Mouse (Mus musculus): Measurements from ENCODE around the gene Mitf.

Mitf gene

GRCm38 (mm10) chr6:97881935-97882334, 75.1 kb downstream of the Mitf start:
- DNase-seq (ENCODE audit: low spot score in 2 of 2) = no peak

- DNase-seq (ENCODE audit: low spot score in 2 of 2) = no peak
Observed at GRCm38 (mm10) chr6:97882931-97883330, 76.1 kb downstream of the Mitf start.

GRCm38 (mm10) chr6:97883496-97883895, 76.6 kb downstream of the Mitf start:
- no peak for DNase-seq (ENCODE audit: low spot score in 2 of 2)

- no peak for DNase-seq (ENCODE audit: low spot score in 2 of 2)
Observed at GRCm38 (mm10) chr6:97884971-97885370, 78.1 kb downstream of the Mitf start.

- DNase-seq (ENCODE audit: low spot score in 2 of 2) = no peak
Observed at GRCm38 (mm10) chr6:97885606-97886005, 78.8 kb downstream of the Mitf start.

- no peak for DNase-seq (ENCODE audit: low spot score in 2 of 2)
Observed at GRCm38 (mm10) chr6:97887893-97888292, 81.0 kb downstream of the Mitf start.

- no peak for DNase-seq (ENCODE audit: low spot score in 2 of 2)
Observed at GRCm38 (mm10) chr6:97888596-97888995, 81.7 kb downstream of the Mitf start.

- no peak for DNase-seq (ENCODE audit: low spot score in 2 of 2)
Observed at GRCm38 (mm10) chr6:97893546-97893945, 86.7 kb downstream of the Mitf start.

GRCm38 (mm10) chr6:97897191-97897590, 90.3 kb downstream of the Mitf start:
- DNase-seq (ENCODE audit: low spot score in 2 of 2) = no peak

- DNase-seq (ENCODE audit: low spot score in 2 of 2) = no peak
Observed at GRCm38 (mm10) chr6:97898085-97898484, 91.2 kb downstream of the Mitf start.

GRCm38 (mm10) chr6:97901561-97901960, 94.7 kb downstream of the Mitf start:
- no peak for DNase-seq (ENCODE audit: low spot score in 2 of 2)

- DNase-seq (ENCODE audit: low spot score in 2 of 2) = no peak
Observed at GRCm38 (mm10) chr6:97902205-97902604, 95.4 kb downstream of the Mitf start.

- DNase-seq (ENCODE audit: low spot score in 2 of 2) = no peak
Observed at GRCm38 (mm10) chr6:97914768-97915167, 107.9 kb downstream of the Mitf start.

GRCm38 (mm10) chr6:97916386-97916903, 109.6 kb downstream of the Mitf start:
- DNase-seq (ENCODE audit: low spot score in 2 of 2) = no peak

- no peak for DNase-seq (ENCODE audit: low spot score in 2 of 2)
Observed at GRCm38 (mm10) chr6:97918051-97918450, 111.2 kb downstream of the Mitf start.

GRCm38 (mm10) chr6:97918481-97918880, 111.6 kb downstream of the Mitf start:
- no peak for DNase-seq (ENCODE audit: low spot score in 2 of 2)

- DNase-seq (ENCODE audit: low spot score in 2 of 2) = no peak
Observed at GRCm38 (mm10) chr6:97919287-97919686, 112.4 kb downstream of the Mitf start.

GRCm38 (mm10) chr6:97921591-97921990, 114.7 kb downstream of the Mitf start:
- no peak for DNase-seq (ENCODE audit: low spot score in 2 of 2)

- DNase-seq (ENCODE audit: low spot score in 2 of 2) = no peak
Observed at GRCm38 (mm10) chr6:97924221-97924620, 117.4 kb downstream of the Mitf start.

- no peak for DNase-seq (ENCODE audit: low spot score in 2 of 2)
Observed at GRCm38 (mm10) chr6:97929051-97929450, 122.2 kb downstream of the Mitf start.

- DNase-seq (ENCODE audit: low spot score in 2 of 2) = no peak
Observed at GRCm38 (mm10) chr6:97929466-97929865, 122.6 kb downstream of the Mitf start.

GRCm38 (mm10) chr6:97937139-97937538, 130.3 kb downstream of the Mitf start:
- DNase-seq (ENCODE audit: low spot score in 2 of 2) = no peak

GRCm38 (mm10) chr6:97937897-97938614, 131.2 kb downstream of the Mitf start:
- no peak for DNase-seq (ENCODE audit: low spot score in 2 of 2)

- DNase-seq (ENCODE audit: low spot score in 2 of 2) = no peak
Observed at GRCm38 (mm10) chr6:97940916-97941315, 134.1 kb downstream of the Mitf start.
